Mouse (Mus musculus) lung, adult 2 months (tissue): Measurements from ENCODE around the gene Rhob.

Experiments used
- CTCF ChIP-seq: fragments of 200-500 bp; IDR thresholded peaks from 2 replicates; pipeline ENCODE4 v1.5.1; 2011; ENCODE audit warnings: mild to moderate bottlenecking, low read length, control low read depth; ENCODE audit not compliant: insufficient read depth
- POLR2A ChIP-seq: fragments of 200-500 bp; IDR thresholded peaks from 2 replicates; pipeline ENCODE4 v1.6.1; 2011; ENCODE audit warnings: low read depth, mild to moderate bottlenecking, control low read depth, low read length, borderline replicate concordance; ENCODE audit errors: extremely low read depth

DNA sequence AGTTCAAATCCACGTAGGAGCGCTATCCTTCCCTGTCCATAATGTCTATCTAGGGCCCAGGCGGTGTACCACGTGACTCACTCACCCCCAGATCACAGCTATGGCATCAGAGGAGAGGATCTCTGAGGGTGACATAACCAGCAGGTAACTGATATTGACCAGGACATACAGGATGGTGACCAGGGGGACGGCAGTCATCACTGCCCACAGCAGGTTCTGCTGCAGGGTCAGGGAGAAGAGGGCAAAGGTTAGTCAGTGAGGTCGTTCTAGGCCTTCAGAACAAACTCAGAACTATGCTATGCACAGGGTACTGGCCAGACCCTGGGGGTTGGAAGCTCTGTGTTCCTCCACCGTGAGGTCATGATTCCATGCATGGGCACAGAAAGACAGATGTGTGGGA lies 35.8 kb upstream of the Rhob start:
- TF ChIP-seq CTCF, result no peak
- no peak for TF ChIP-seq POLR2A
